Mouse (Mus musculus): ENCODE measurements around the gene Skint2. TPM values are rescaled to one million over a fixed set of nuclear protein-coding genes. Genes with fewer than 3 reads are reported as not detected.

Gene Skint2
- 0.25 and 0.39 TPM in 2 replicates for polyA plus RNA-seq (2015; fragmentation: Nextera tagmentation; extraction: Ambion mirVana)

- H3K4me1 ChIP-seq (replicated peaks), result no peaks in the 10 kb centered on the region
- ATAC-seq (replicated peaks; ENCODE audit: insufficient number of reproducible peaks, insufficient read depth, low FRiP score, low read depth), result no peak
- 61% methylated on average over 2 of the region's 2 CpGs for WGBS
Measured at GRCm38 (mm10) chr4:112556894-112557293, at the start of gene Skint2. TSS of gene Skint2 (plus strand) at chr4:112557194.

More at GRCm38 (mm10) chr4:112556894-112557293, at the start of gene Skint2:
- no peak within 1 kb of the TSS for H3K9ac ChIP-seq
- no peaks in the 10 kb centered on the region for H3K36me3 ChIP-seq
- H3K27ac ChIP-seq, result no peak within 1 kb of the TSS
- H3K27me3 ChIP-seq, result no peaks in the 10 kb centered on the region
- no peaks in the 10 kb centered on the region for H3K9me3 ChIP-seq (replicated peaks)
- no peak within 1 kb of the TSS for H3K4me3 ChIP-seq
- no peak within 1 kb of the TSS for H3K4me2 ChIP-seq

Other genes starting within 250 kb of the Skint2 start
- gene Skint9, start 123.2 kb upstream of the Skint2 start, polyA plus RNA-seq (2015; fragmentation: Nextera tagmentation; extraction: Ambion mirVana), result not detected in 2 replicates
- gene Skint10, start 217.7 kb downstream of the Skint2 start, polyA plus RNA-seq (2015; fragmentation: Nextera tagmentation; extraction: Ambion mirVana), result 1.2 TPM in 1 of 2 replicates, not detected in the other